Mouse (Mus musculus) hematopoietic stem cell, adult 5-6 weeks (primary cell): Measurements from ENCODE around the gene Gm11634. TPM values are rescaled to one million over a fixed set of nuclear protein-coding genes. Genes with fewer than 3 reads are reported as not detected.
"Not testable (repeated sequence)": the region's sequence is repeated elsewhere in the genome, so short reads cannot be mapped to it uniquely, and the experiment has no call there.

Experiments used
- ATAC-seq, 2 experiments: fragments of 125-278 bp in 1 of 2; replicated peaks in 1 of 2; 2 replicates each; pipeline ENCODE4 v1.8.0; 2016 to 2017; ENCODE audit warnings: inconsistent platforms in 2 of 2, mild to moderate bottlenecking in 2 of 2, moderate number of reproducible peaks in 2 of 2, low read depth in 1 of 2, moderate TSS enrichment in 1 of 2; ENCODE audit not compliant: low FRiP score in 2 of 2, poor library complexity in 2 of 2, severe bottlenecking in 2 of 2, insufficient read depth in 1 of 2, low TSS enrichment in 1 of 2
- total RNA-seq: library from RNA; stranded (forward); fragments of 172-1452, 232-1000 nt; gene quantifications from 2 replicates; pipeline ENCODE4 v1.2.3, GENCODE M21; 2017

The Gm11634 gene
- total RNA-seq, 1 experiment from 2014 or later: not detected

DNA sequence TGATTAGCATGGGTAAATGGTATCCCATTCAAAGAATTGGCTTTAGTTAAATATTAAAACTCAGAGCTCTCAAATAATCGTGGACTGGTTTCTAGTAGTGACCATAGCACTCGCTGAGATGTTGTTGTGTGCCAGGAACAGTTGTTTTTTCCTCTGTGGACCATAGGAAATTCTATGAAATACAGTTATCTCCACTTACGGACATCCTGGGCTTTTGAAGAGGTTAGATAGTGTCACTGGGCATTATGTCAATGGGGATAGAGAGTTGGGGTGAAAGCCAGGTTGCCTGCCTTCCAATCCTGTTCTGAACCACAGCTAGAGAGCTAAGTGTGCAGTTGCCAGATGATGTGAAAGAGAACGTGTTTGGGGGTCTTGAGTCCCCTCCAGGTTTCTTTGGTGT lies 13.3 kb downstream of the Gm11634 start:
- ATAC-seq: no peak

DNA sequence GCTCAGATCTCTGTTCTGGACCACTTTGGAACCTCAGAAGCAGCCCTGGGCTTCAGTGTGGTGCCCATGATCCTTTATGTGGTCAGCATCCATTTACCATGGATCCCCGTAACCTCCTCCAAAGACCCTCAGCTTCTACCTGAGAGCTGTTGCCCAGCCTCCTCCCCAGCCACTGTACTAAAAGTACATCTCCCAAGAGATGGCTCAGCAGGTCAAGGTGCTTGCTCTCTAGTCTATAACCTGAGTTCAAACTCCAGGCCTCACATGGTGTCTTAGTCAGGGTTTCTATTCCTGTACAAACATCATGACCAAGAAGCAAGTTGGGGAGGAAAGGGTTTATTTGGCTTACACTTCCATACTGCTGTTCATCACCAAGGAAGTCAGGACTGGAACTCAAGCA lies 14.0 kb downstream of the Gm11634 start:
- not testable (repeated sequence) for ATAC-seq

- ATAC-seq: no peak
Measured at GRCm38 (mm10) chr11:101583205-101583604, 15.9 kb downstream of the Gm11634 start.

DNA sequence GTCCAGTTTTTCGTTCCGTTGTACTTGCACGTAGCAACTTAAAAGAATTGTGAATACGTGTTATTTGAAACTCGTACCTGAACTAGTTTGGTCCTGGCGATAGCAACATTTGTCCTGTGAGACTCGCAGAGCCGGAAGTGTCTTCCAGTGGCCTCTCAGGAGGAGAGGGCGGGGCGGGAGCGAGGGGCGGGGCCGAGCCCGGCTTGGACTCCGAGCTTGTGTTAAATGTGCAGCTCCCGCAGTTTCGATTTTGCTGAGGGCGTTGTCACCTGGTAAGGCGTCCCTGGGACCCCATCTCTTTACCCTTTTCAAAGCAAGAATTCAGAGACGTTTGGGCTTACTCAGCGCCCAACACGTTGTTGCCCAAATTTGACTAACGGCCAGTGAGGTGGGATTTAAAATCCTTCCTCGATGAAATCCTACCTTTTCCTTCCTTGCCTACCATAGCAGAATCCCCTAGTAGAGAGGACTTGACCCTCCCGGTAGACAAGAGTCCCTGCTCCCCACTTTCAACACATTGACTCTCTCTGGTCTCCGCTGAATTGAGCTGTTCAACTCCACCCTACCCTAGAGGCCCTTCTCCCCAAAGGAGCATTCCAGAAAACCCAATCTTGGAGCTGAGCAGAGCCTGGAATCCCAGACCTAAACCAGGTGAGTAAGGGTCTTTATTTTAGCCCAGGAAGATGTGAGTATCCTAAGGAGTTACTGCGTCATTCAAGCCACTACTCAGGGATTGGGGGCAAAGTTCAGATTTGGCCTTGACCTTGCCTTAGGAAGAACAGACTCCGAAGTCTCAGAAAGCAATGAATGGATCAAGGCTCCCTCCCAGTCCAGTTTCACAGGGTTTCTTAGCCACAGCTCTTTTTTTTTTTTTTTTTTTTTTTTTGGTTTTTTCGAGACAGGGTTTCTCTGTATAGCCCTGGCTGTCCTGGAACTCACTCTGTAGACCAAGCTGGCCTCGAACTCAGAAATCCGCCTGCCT lies 16.7 kb downstream of the Gm11634 start, which contains the start of gene Tmem106a:
Gene Tmem106a (plus strand): TSS at position 189 of the 982 bp plus-strand sequence.
- peak; percentile 69 to 71 for ATAC-seq

DNA sequence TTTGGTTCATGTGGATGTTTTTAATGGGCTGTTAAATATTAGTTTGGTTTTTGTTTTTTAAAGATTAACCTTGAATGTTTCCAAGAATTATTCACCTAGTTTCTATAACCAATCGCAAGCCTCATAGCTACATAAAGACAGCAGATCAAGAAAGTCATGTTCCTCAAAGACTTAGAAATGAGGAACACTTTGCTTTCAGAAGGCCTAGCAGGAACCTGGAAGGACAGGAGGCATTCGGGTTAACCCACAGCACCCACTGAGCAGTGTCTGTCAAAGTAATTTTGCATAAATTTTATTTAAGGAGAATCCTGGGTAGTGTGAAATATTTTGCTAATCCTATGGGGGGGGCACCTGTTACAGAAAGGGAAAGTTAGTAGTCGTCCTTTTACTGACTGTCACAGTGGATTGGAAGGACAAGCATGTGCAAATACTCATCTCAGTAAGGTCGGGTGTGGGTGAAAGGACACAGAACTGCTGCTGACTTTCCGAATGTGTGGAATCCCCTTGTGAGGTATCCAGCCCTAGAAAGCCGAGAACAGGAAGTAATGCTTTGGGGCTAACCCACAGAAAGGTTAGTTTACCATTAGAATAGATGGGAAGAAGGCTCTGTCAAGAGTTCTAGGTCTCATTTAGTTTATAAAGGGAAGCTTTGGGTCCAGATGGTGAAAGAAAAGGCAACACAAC lies 17.8 kb downstream of the Gm11634 start:
- no peak for ATAC-seq

- ATAC-seq: no peak
Measured at GRCm38 (mm10) chr11:101576116-101576515, 22.9 kb downstream of the Gm11634 start.

DNA sequence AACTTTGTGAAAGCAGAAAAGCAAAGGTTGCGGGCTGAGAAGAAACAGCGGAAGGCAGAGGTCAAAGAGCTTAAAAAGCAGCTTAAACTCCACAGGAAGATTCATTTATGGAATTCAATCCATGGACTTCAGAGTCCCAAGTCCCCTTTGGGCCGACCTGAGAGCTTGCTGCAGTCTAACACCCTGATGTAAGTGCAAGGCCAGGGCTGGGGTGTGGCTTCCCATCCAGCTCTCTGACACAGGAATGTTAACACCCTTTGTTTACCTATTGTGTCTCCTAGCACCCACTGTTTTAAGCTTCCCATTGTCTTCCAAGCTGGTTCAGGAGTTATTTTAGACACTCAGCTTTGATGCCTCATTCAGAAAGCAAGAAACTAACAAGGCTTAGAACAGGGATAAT lies 30.6 kb downstream of the Gm11634 start:
- ATAC-seq: no peak

DNA sequence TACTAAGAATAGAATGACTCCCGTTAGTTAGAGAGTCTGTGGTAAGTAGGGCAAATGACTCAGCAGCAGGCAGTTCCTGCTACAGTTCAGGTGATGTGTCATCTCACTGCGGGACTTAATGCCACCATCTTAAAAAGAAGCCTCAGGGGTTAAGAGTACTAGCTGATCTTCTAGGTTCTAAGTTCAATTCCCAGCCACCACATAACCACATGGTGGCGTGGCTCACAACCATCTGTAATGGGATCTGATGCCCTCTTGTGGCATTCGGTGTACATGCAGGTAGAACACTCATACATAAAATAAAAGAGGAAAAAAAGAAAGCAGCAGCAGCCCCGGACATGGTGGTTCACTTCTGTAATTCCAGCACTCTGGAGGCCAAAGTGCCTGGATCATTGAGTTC lies 36.7 kb downstream of the Gm11634 start:
- peak; percentile 59 to 62 for ATAC-seq

DNA sequence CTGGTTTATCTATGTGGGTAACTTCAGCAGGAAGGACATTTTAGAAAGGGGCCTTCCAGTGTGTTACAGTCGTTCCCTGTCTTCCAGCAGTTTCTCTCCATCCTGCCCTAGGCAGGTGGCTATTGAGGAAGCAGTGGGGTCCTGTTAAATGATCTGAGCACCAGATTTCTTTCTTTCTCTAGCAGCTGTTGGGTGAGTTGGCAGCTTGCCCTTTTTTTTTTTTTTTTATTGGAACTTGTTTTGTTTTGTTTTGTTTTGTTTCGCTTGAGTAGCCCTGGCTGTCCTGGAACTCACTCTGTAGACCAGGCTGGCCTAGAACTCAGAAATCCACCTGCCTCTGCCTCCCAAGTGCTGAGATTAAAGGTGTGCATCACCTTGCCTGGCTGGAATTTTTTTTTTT lies 42.1 kb downstream of the Gm11634 start:
- ATAC-seq: no peak

- ATAC-seq: no peak
Measured at GRCm38 (mm10) chr11:101556541-101556940, 42.5 kb downstream of the Gm11634 start.

DNA sequence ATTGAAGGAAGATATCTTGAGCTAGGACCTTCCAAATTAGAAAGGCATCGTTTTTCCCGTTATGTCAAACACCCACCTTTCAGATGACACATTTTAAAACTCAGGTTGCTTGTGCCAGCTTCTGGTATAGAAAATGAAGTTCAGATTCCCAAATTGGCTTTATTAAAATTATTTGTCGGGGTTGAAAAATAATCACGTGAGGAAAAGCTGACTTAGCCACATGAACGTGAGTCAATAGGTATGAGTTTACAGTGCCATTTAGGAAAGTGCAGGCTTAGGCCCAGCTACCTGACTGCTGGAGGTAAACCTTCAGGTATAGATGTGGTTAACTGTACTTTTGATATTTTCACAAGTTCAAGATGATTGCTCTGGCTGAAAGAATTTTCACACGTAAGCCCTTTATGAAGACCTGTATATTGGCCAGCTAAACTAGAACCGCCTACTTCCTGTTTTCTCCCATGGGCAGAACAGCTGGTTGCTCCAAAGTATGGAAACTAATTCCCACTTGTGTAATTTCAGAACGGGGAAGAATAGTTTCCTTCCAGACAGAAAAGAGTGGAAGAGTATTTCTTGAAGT lies 45.6 kb downstream of the Gm11634 start:
- no peak for ATAC-seq

GRCm38 (mm10) chr11:101552476-101553300 lies 46.4 kb downstream of the Gm11634 start:
- peak; percentile 91 to 95 for ATAC-seq

- peak; percentile 78 to 80 for ATAC-seq
Measured at GRCm38 (mm10) chr11:101551751-101552475, 47.1 kb downstream of the Gm11634 start, which contains the start of the genes Brca1 and Nbr1. Gene Brca1, minus strand, starts transcription at chr11:101551955. Gene Nbr1, plus strand, starts transcription at chr11:101552149.

DNA sequence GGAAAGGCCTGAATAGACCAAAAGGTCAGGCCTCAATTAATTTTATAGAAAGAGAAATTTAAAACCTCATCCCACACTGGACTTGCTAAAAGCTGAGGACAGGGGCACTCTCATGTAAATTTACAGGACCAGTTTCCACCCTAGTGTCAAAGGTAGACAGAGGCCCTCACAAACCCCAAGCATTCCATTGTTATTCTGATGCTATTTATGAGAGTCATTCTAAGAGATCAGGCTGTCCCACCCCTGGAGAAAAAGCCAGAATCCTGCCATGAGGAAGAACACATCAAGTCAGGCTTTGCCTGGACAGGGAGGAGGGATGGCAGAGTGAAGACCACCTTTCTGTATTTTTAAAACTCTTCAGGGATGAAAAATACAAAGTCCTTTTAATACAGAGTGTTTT lies 50.5 kb downstream of the Gm11634 start:
- no peak for ATAC-seq

- no peak for ATAC-seq
Measured at GRCm38 (mm10) chr11:101544132-101544531, 54.9 kb downstream of the Gm11634 start.
